Mouse (Mus musculus): ENCODE measurements around the gene Map7. TPM values are rescaled to one million over a fixed set of nuclear protein-coding genes. Genes with fewer than 3 reads are reported as not detected.

Map7 gene
- total RNA-seq, 2 experiments from 2014 or later = 71.4 to 75.2 TPM

GRCm38 (mm10) chr10:20184326-20184725 lies 36.1 kb downstream of the Map7 start:
- no peak for DNase-seq (ENCODE audit: low spot score in 2 of 2)

DNA sequence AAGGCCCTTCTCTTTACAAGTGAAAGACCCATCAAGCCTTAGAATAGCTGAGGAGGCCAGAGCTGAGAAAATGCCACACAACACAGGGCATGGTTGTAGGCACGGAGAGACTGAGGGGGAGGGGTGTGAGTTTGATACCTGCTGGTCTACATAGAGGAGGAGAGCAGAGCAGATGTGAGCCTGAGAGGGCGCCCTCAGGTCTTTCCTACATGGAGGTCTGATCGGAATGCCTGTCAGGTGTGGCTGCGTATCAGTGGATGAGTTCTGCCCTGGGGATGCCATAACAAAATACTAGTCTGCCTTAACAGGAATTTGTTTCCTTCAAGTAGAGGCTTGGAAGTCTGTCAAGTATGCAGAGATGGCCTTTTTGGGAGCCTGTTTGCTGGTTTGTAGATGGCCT lies 37.0 kb downstream of the Map7 start:
- DNase-seq (ENCODE audit: low spot score in 2 of 2) = no peak

DNA sequence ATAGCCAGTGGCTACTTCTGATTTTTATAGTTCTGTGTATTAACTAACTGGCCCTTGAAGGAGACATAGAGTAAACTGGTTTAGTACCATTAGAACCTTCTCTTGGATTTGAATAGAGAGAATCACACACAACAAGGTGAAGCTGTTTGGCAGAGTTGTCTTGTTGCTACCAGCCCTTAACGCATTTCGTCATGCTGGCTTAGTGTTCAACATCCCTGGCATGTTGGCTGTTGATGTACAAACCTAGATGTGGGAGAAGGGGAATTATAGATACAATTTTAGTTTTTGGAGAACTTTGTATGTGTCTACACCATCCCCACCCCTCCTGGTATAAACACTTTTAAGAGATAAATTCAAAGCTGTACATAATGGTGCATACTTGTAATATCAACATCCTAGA lies 37.5 kb downstream of the Map7 start:
- DNase-seq (ENCODE audit: low spot score in 2 of 2) = no peak

GRCm38 (mm10) chr10:20186800-20187273 lies 38.6 kb downstream of the Map7 start:
- no peak for DNase-seq (ENCODE audit: low spot score in 2 of 2)

DNA sequence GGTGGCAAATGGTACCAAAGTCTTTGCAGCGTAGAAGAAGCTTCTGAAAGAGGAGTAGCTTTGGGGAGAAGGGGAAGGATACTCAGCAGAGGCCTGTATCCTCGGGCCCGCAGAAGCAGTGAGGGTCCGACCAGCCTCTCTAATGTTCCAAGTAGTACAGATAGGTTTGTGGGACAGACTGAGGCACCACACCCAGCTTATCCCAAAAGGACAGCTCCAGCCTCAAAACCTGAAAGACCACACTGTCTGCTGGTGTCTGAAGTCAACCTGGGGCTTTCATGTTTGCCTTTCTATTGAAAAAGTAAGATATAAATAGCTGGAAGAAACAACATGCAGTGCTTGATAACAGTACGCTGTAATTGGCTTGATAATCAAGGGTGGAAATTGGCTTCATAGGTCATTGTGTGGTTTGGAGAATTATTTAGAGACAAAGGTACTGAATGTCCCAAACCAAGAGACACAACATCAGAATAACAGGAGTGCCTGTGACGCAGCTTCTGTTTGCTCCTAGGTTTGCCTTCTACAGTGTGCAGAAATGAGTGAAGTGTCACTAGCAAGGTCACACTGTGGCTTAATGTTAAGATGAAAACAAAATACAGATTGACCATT lies 42.0 kb downstream of the Map7 start:
- DNase-seq (ENCODE audit: low spot score in 2 of 2) = no peak

GRCm38 (mm10) chr10:20194847-20195540 lies 46.7 kb downstream of the Map7 start:
- DNase-seq (ENCODE audit: low spot score in 2 of 2) = no peak

GRCm38 (mm10) chr10:20197039-20197438 lies 48.8 kb downstream of the Map7 start:
- no peak for DNase-seq (ENCODE audit: low spot score in 2 of 2)

- DNase-seq (ENCODE audit: low spot score in 2 of 2) = no peak
Measured at GRCm38 (mm10) chr10:20198968-20199737, 50.9 kb downstream of the Map7 start.

DNA sequence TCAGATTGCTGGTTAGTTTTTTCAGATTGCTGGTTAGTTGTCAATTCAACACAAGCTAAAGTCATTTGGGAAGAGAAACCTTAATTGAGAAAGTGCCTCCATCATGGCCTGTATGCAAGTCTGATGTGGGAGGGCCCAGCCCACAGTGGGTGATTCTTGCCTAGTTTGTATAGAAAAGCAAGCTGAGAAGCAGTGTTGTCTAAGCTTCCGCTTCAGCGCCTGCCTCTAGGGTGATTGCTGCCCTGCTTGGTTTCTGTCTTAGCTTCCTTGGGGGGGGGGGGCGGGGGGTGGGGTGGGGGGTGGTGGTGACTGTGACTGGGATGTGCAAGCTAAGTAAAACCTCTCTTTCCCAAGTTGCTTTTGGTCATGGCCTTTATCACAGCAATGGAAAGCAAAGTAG lies 53.0 kb downstream of the Map7 start:
- DNase-seq (ENCODE audit: low spot score in 2 of 2) = no peak

- no peak for DNase-seq (ENCODE audit: low spot score in 2 of 2)
Measured at GRCm38 (mm10) chr10:20202171-20202570, 53.9 kb downstream of the Map7 start.

DNA sequence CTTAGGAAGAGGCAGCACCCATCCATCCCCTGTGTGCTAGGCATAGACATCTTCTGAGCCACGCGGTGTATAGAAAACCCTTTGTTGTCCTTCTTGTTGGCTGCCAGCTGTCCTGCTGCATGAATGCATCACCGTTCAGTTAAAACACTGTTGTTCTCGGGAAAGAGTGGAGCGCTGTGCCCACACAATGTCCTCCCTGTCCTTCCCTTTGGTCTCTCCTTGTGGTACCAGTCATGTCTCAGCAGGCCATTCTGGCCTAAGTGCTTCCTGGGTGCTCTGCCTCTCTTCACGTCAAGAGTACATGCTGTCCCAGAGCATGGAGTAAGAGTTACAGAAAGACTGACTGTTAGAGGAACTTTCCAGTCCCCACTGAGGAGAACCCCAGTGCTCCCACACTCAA lies 54.5 kb downstream of the Map7 start:
- DNase-seq (ENCODE audit: low spot score in 2 of 2) = peak in 1 of 2 experiments; percentile 23

DNA sequence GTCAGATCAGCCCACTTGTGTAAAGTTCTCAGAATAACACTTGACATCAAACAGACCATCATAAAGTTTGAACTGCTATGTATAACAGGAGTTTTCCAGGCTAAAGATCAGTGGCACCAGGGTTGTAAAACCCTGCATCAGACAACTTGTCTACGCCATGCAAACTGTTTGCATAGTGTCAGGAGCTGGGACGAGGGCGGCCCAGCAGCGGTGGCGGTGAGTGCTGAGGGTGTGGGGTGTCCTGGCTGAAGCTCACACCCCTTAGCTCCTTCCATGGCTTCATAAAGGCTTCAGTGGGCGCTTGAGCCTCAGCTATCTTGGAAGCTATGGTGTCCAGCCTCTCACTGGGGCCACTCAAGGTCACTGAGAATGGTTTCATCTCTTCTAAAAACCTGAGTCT lies 55.2 kb downstream of the Map7 start:
- no peak for DNase-seq (ENCODE audit: low spot score in 2 of 2)

DNA sequence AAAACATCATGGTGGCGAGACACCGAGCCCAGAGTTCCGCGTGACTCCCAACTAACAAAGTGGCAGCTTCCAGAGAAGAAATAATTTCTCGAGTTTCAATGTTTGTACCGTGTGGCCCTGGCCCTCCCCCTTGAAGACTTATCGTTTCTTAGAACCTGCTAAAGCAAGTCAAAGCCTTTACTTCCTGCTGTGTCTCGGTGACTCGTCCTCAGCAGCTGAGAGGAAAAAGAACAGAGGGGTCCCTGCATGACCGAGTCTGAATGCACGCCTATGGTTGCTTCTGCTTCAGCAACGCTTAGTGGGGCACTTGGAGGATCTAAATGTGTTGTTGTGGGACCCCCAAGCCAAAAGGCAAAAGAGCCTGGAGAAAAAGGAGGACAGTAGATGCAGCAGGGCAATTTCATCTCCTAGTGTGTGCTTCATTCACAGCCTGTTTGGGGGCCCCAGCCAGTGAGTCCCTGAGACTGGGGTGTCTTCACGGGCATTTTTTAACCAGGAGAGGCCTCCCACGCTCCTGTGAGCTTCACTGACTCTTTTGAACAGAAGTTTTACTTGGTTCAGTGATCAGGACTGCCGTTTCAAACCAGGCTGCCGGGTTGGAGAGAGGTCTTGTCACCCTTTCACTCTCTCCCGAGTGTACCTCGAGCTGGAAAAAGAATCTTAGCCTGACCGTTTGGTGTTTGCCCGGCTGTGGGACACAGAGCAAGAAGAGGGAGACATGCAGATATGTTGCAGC lies 56.6 kb downstream of the Map7 start:
- DNase-seq (ENCODE audit: low spot score in 2 of 2) = no peak

GRCm38 (mm10) chr10:20206966-20207365 lies 58.7 kb downstream of the Map7 start:
- no peak for DNase-seq (ENCODE audit: low spot score in 2 of 2)

DNA sequence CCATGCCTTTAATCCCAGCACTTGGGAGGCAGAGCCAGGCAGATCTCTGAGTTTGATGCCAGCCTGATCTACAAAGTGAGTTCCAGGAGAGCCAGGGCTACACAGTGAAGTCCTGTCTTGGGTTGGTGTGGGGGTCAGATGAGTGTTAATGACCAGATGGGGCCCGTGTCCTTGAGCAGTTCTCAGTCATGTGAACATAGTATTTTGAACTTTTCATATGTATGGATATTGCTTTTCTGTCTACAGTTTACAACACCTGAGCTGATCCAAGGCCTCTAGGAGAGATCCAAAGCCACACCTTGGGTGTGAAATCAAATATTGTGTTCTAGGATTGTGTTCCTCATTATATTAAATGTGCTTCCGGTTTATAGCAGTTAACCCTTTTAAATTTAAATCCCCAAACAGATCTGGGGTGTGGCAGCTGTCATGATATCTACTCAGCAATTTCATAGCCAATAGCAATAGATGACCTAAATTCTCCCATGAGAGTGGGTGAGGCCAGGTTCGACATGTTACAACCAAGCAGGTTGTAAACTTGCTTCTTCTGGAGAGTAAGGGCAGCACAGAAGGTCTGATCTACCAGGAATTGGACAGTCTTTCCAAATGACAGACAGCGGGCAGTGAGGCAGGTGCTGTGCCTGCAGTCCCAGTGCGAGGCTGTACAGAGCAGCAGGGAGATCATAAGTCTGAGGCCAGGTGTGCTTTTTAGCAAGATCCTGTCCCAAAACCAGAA lies 61.5 kb downstream of the Map7 start:
- DNase-seq (ENCODE audit: low spot score in 2 of 2) = no peak

- no peak for DNase-seq (ENCODE audit: low spot score in 2 of 2)
Measured at GRCm38 (mm10) chr10:20214418-20214817, 66.1 kb downstream of the Map7 start.

DNA sequence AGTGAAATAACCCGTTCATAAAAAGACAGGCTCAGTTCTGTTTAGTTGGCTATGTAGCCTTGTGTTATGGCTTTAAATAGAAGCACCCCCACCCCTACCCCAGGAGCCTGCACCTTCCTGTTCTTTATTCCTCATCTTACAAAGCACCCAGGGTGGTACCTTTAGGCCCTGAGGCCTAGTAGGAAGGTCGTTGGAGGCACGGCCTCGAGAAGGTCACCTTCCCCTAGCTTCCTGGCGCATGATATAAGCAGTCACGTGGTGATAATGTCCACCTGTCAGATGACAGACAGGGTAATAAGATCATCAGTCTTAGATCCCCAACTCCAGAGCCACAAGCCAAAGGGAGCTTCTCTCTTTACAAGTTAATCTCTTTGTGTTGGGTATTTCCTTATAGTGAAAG lies 68.7 kb downstream of the Map7 start:
- no peak for DNase-seq (ENCODE audit: low spot score in 2 of 2)

DNA sequence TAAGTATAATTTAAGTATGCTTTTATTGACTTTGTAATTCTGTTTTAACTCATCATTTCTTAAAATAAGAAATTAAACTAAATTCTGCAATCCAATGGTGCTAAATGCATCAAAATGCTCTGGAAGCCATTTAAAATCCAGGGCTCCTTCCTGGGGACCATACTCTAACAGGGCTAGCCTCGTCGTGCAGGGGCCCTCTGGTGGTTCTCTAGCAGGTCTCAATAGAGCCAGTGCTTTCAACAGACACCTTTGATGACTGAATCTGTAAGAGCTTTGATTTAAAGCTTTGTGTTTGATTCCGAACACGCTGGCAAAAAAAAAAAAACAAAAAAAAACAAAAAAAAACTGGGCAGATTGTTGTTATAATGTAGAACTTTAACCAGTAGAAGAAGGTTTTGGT lies 70.6 kb downstream of the Map7 start:
- DNase-seq (ENCODE audit: low spot score in 2 of 2) = no peak

DNA sequence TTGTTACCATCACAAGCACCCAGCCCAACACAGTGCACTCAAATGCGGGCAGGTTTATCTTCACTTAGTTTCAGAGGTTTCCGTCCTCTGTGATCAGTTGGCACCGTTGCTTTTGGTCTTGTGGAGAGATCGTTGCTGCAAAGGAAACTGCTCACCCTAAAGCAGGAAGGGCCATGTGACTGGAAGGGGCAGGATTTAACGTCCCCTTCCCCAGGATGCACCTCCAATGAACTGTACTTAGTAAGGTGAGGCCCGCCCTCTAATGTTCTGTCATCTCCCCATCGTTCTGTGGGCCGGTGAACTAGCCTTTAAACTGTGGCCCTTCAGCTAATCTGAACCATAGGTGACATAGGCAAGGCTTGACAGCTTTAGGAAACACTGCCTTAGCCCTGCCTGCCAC lies 71.3 kb downstream of the Map7 start:
- no peak for DNase-seq (ENCODE audit: low spot score in 2 of 2)

GRCm38 (mm10) chr10:20220443-20221071 lies 72.3 kb downstream of the Map7 start:
- DNase-seq (ENCODE audit: low spot score in 2 of 2) = no peak

All from layer of hippocampus, postnatal 14 days (tissue).